Mouse (Mus musculus): ENCODE data around the gene Rpap1.

DNA sequence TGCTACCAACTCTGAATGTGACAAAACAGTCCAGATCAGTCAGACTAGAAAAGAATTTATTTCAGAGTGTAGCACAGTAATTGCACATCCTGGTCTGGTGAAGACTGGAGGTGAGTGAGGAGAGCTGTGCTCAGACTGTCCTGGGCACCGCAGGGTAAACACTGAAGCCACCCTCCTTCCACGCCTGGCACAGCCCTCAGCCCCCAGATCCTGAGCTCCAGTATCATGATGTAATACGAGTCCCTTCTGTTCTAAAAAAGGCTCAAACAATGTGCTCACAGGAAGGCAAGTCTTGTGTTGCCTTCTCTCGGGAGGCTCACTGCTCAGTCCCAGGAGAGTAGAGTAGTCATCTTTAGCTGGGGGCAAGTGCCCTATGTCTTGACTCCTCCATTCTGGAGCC lies 23.4 kb downstream of the Rpap1 start:
- TF ChIP-seq CTCF (IDR thresholded peaks at IDR 0.05; ENCODE audit: low read depth, low read length) (no peak), TAL1 (conservative IDR thresholded peaks at IDR 0.05; ENCODE audit: low read depth, low read length) (no peak)

All from G1E (cell line).